Mouse (Mus musculus) layer of hippocampus, postnatal 25 days (tissue): ENCODE results near the gene Gm44596. TPM values are rescaled to one million over a fixed set of nuclear protein-coding genes. Genes with fewer than 3 reads are reported as not detected.
A peak's percentile ranks its signal among the peaks of the same experiment; 100 is the strongest.

Experiments
- DNase-seq, 2 experiments: peaks; one replicate each; pipeline ENCODE4 v3.0.0; 2022; ENCODE audit warnings: mixed read lengths in 2 of 2, low spot score in 1 of 2; ENCODE audit errors: extremely low spot score in 1 of 2
- total RNA-seq, 2 experiments: library from RNA; stranded (reverse); gene quantifications; 2 replicates each; pipeline ENCODE4 v1.2.3; 2021

The Gm44596 gene
- not detected for total RNA-seq

DNA sequence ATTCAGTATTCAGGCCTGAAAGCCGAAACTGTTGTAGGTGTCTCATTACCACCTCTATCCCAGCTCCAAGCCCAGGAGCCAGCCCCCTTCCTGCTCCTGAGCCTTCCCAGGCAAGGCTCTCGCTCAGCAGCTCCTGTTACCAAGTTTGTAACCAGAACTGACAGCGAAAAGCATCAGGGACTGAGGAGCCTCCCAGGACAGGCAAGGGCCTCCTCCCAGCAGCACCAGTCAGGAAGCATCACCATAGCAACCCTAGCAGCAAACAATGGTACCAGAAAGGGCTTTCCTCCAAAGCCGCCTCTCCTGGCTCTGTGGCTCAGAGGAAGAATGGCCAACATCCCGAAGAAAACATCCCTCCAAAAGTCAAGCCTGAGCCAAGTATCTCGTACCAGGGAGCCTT lies at the start of gene Gm44596, which contains the start of gene Tex52:
Gm44596 (plus strand) TSS at position 312 of the 400 bp plus-strand sequence.
Tex52 (plus strand) TSS at position 265 of the 400 bp plus-strand sequence.
- peak; percentile 12 to 28 for DNase-seq

DNA sequence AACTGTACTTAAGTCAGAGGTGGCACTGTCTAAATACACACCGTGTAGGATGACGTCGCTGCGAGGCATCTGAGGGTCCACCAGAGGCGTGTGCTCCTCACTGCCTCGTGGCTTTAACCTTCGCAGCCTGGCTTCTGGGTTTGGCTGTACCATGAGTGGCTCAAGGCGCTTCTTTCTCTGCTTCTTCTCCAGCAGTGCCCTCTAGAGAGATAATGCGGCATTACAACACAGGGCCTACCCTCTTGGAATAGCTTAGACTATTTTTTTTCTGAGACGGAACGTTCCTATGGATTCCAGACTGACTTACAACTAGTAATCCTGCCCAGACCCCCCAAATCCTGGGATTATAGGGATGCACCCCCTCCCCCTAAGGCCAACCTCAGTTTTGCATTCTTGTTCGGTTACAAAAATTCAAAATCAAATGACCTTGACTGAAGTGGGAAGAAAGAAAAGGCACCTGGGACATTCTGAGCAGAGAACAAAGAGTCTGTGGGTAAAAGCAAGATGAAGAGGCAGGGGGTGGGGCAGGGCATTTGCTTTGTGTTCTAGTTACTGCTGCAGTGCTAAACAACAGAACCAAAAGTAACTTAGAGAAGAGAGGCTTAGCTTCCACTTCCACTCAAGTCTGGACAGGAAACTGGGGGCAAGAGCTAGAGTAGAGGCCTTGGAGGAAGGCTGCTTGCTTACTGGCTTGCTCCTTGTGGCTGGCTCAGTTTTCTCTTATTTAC lies 40.7 kb upstream of the Gm44596 start:
- DNase-seq = peak; percentile 38 to 84

DNA sequence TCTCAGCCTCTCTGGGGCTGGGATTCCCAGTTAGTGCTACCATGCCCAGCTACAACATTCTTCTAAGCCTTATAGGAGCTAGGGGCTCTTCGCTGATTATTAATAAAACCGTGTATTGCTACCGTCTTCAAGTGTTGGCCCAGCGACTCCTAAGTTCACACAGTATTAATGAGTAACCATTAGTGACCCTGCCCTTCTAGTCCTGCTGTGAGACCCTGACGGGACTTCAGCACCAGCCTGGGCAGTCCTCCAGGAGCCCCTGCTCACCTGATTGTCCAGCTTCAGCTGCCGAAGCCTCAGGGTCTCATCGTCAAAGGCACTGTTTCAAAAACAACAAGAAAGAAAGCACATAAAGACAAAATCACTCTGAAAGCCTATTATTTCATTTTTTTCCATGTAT lies 37.8 kb upstream of the Gm44596 start:
- no peak for DNase-seq

DNA sequence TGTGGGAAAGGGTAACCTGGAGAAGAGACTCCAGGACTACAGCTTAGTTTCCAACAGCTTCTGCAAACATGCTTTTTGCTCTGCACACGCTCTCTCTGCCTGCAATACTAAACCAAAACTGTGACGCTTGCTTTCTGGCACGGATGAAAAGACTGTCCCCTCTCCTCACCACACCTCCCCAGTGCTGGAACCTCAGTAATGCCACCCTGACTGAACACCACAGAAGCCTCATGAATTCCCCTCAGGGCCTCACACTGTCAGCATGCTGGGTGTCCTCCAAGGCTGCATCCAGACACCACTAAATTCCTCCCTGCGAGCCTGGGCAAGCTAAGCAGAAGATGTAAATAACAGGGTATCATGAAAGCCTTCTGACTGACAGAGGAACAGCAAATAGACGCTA lies 36.4 kb upstream of the Gm44596 start:
- no peak for DNase-seq

DNA sequence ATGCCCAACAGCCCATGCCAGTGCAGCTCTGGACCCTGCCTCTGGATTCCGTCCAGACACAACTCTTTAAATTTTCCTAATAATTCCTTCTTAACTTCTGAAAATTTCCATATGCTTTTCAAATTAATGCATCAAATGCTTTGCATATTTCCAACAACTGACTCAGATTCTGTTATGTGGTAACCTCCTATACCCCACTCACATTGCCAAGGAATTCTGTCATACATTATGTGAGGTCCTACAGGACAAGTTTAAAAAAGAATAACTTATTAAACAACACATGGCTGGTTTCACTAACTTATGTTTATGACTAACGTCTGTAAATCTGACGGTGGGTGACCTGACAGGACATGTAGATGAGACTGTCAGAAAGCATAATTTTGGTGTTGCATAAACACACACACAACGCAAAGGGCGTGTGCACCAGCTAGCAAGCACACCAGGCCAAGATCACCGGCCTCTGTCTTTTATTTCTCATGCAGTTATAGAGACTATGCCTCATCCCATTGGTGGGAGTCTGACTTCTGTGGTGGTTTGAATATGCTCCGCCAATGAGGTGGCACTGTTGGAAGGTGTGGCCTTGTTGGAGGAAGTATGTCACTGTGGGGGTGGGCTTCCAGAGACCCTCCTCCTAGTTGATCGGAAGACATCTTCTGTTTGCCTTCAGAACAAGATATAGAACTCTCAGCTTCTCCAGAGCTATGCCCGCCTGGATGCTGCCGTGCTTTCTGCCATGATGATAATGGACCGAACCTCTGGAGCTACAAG lies 33.2 kb upstream of the Gm44596 start:
- DNase-seq = no peak

DNA sequence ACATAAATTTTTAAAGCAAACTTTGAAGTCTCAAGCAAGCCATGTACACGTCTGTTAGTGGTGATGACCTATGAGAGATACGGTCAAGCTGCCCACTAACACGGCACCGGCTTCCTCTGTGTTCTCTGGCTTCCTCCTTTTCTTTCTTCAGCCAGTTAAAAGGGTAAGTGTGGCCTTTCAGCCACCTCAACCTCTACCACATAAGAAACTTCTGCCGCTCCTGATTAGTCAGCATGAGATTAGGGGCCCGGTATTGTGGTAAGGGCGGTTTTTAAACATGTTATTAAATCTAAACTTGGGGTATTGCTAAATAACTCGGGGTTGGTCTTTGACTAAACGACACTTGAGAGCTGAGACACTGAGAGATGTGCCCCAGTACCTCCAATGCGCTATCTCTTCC lies 29.7 kb upstream of the Gm44596 start:
- no peak for DNase-seq

DNA sequence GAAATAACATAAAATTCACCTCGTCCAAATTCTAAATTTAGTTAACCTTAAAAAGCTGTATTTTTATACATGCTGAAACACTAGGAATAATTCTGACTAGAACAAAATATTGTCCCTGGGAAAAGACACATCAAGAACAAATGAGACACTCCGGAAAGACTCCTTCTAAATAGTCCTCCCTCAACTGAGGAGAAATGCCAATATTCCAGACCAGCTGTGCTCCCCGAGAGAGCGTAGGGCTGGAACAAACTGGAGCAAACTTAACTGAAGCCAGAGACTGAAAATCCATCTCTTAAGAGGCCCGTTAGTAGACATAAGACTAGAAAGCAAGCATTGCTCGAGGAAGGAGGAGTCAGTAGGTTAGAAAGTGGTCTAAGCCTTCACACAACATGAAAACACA lies 28.5 kb upstream of the Gm44596 start:
- DNase-seq = no peak

DNA sequence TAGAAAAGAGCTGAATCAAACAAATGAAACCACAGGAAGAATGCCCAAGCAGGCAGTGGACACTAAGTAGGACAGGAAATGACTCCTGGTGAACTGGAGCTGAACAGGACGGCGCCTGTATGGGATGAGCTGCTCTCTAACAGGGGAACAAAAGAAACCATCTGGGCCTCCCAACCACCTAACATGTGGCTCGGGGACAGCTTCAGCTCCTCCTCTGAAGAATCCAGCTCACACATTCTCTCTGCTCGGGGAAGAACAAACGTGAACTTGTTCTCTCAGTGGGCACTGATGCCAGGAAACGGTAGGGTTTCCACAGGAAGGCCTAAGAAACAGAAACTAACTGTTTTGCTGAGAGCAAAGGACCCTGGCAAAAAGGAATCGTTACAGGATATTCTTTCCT lies 25.6 kb upstream of the Gm44596 start:
- DNase-seq = no peak

DNA sequence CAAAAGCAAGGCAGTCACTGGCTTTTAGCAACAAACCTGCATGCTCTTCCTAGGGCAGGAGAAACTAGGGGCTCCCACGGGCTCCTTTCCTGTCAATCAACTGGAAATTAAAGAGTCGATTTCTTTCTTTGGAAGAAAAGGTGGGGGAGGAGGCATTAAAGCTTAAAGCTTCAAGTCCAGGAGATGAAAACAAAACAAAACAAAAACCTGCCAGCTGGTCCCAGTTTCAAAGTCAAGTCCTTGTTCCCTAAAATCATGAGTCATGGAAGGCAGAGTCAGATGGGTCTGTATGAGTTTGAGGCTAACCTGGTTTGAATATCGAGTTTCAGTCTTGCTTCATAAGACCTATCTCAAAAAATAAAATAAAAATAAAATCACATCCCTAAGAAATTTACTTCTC lies 21.2 kb upstream of the Gm44596 start:
- DNase-seq = no peak

DNA sequence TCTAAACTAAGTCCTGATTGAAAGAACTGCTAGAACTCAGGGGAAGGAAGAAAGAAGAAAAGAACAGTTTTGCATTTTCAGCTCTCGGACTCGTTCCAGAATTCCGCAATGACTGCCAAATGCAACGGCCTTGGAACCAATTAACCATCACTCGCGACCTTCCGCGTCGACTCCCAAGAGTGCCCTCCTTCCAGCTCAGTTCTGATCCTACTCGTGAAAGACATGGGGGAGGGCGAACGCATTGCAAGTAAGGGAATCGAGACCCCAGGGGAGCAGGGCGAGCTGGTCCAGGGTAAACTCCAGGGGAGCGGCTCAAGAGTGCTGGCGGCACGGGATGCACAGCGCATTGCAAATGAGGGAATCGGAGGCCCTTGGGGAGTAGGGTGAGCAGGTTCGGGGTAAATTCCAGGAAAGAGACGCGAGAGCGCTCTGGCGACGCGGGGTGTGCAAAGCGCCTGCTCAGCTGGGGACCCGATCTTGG lies 20.1 kb upstream of the Gm44596 start:
- peak in 1 of 2 experiments; percentile 39 for DNase-seq

DNA sequence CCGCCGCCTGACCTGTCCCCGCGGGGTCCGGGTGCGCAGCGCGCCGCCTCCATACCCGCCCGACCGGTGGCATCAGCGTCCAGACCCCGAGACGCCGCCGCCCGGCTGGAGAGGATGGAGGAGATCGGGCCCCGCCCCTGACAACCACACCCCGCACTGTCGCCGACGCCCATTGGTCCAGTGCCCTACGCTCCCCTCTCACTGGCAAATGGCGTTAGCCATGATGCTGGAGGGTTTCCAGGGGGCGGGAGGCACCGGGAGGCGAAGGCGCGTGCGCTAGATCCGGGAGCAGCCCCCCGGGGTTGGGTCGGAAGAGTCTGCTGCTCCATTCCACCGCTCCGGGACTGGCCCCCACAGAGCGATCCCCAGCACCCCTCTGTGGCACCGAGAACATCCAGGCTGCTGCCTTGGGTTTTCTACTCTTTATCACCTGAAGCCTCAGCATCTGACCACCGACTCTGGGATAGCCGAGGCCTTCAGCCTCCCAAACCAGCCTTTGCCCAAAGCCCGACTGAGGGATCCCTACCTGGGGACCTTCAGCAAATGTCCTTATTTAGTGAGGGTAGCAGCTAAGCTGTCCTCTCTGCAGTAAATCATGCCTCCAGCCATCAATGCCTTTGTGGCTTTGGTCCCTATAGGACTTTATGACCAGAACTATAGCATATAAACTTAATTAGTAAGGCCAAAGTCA lies 19.4 kb upstream of the Gm44596 start, which contains the start of gene Tulp3:
Tulp3 (minus strand) TSS at position 126 of the 691 bp plus-strand sequence.
- peak; percentile 93 to 96 for DNase-seq

DNA sequence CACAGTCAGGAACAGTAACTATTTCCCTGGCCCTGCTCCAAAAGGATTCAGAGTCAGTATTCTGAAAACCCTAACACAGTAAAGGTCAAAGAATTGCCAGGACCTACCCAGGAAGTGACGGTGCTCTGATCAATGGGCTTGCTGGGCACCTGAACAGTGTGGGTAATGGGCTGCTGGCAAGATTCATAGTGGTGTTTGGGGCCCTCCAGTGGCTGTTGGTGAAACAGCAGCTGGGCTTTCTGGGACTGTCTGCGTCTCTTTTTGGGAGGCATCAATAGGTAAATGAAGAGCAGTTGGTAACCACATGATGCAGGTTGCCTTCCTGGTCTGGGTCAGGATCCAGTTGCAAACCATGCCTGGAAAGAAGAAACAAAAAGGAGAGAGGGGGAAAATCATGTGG lies 16.3 kb upstream of the Gm44596 start:
- DNase-seq = peak; percentile 66 to 82

DNA sequence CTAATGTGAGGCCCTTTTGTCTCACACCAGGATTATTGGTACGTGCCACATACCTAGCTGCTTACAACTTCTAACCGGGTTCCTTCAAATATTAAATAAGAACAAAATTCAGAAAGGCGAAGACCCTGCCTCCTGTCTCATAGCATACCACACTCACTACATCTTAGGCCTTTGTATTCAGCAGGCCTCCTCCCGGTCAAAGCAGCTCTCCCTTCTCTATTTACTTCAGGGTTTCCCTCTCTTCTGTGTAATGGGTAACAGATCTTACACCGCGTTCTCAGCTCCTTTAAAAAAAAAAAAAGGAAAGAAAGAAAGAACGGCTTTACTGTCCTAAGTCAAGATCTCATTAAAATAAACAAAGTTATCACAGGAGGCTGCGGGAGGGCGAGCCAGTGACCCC lies 13.4 kb upstream of the Gm44596 start:
- DNase-seq = no peak

DNA sequence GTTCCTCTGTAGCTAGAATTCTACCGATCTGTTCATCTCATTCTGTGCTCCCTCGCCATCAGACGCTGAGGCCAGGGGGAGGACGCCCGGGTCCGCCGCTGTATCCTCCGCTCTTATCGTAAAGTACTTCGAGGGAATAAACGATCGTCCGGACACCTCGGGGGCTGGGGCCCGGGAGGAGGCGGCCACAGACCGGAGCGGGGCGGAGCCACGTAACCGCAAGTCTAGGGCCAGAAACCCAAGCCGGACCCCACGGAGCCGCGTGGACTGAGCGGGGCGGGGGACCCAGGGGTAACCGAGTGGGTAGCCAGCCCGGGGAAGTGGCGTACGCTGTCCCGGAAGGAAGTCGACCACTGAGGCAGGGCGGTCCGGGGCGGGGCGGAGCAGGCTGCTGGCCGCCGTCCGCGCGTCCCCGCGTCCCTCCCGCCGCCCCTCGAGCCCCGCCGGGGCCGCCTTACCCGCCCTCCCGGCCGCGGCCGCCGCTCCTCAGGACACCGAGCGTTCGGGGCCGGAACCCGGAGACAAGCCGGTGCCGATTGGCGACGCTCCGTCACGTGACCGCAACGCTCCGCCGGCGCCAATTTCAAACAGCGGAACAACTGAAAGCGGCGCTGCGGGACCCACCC lies 12.8 kb upstream of the Gm44596 start, which contains the start of the genes Rhno1 and Foxm1:
Rhno1 (minus strand) TSS at position 531 of the 626 bp plus-strand sequence.
Foxm1 (plus strand) TSS at position 587 of the 626 bp plus-strand sequence.
- DNase-seq = peak; percentile 75 to 79

DNA sequence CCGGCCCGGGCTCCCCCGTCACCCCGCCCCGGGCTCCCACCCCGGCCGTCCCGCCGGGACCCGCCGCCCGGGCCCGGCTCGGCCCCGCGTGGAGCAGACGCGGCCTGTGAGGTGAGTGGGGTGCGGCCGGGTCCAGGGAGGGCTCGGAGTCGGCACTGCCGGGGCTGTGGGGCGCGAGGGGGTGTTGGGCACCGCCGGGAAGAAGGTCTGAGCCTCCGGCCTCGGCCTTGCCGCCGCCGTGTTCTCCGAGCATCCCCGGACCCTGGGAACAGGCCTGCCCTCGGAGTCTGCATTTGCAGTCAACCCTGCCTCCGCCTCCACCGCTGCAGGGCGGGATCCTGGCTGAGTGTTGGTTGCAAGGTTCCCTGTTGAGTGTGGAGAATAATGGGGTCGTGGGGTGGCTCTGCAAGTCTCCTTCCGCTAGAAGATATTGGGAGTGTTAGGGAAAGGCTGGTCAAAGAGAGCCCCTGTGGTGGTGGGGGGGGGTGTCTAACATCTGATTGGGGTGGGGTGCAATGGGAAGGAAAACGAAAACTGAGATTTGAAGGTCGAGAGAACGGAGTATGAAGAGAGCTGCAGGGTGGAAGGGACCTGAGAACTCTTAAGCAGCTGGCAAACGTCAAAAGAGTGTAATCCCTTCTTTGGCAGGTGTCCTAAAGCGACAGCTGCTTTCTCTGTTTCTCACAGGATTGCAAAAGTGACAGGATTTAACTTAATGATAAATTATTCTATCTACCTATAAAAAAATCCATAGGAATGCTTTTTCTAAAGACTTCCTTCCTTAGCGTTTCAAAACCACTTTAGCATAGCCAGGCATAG lies 12.1 kb upstream of the Gm44596 start:
- DNase-seq = no peak

DNA sequence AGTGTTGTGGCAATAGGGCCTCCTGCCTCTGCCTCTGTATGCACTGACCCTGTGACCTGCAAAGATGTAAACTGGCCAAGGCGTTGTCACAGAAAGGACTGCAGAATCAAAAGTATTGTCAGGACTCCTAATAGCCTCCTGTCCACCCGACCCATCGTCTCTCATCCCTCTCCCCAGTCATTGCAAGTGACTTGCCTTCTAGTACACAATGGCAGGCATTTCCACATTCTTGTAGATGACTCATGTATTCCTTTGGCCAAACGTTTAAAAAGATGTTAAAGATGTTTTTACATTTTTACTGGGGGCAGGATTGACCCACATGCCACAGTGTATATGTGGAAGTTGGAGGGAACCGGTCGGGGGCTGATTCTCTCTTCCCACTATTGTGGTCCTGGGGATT lies 10.6 kb upstream of the Gm44596 start:
- no peak for DNase-seq

DNA sequence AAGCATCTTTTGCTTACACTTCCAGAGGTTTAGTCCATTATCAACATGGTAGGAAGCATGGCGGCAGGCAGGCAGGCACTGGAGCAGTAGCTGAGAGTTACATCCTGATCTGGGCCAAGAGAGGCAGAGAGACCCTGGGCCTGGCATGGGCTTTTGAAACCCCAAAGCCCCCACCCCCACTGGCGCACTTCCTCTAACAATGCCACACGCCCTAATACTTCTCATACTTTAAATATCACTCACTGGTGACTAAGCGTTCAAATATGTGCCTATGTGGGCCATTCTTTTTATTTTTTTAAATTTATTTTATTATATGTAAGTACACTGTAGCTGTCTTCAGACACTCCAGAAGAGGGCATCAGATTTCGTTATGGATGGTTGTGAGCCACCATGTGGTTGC lies 8.8 kb upstream of the Gm44596 start:
- DNase-seq = no peak

DNA sequence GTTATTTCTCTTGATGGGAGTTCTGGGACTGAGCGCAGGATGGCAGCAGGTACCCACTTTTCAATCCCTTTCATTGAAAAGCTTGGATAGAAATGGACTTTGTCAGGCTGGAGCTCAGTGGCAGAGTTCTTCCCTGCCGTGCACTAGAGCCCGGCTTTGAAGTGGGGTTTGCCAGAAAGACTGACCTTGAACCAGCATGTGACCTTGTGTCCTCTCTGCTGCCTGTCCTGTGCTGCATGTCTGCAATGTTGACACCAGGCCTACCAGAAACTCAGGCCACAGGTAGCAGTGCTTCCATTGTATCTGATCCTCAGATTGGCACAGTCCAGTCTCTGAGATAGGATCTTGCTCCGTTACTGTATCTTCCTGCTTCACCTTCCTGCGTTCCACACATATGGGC lies 5.3 kb upstream of the Gm44596 start:
- no peak for DNase-seq

DNA sequence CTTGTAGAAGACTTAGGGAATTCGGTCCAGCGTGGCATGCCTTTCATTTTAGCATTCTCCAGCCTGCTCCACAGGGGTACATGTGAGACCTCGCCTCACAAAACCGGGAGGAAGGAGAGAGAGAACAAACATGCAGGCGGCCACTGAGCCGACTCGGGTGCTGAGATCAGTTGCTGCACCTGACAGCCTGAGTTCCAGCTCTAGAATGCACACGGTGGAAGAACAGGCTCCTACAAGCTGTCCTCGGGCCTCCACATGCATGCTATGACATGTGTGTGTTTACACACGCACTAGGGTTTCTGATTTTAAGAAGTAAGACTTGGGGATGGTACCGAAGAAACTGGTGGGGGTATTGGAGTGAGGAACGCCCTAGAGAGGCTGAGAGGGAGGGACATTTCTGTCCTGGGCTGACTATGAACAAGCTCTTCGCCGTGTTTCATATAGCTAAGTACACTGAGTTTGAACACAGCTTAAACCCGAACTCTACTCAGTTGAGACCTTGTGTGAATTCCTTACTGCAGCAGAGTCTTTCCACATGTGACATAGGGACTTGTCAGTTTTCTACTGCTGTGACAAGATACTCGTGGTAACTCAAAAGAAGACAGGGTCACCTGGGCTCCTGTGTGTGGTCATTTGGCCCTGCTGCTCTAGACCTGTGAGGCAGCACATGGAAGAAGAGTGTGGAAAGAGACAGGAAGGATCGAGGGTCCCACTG lies 1.2 kb downstream of the Gm44596 start:
- DNase-seq = no peak
